Mouse (Mus musculus) ES-E14 (cell line): ENCODE measurements at regions not wholly inside any gene's neighbourhood (a gene's known extent, or its start where the extent isn't known, plus 50 kb on each side); places are given as distances from the start of the nearest gene placed in this dataset.

Experiments used
- HCFC1 ChIP-seq: IDR thresholded peaks from 2 replicates; pipeline ENCODE4 v1.6.1; 2012; ENCODE audit warnings: low read length, inconsistent platforms, borderline replicate concordance; ENCODE audit not compliant: insufficient read depth
- ZC3H11A ChIP-seq: IDR thresholded peaks from 2 replicates; pipeline ENCODE4 v1.6.1; 2012; ENCODE audit warnings: low read depth, mild to moderate bottlenecking, inconsistent platforms, low read length, borderline replicate concordance

DNA sequence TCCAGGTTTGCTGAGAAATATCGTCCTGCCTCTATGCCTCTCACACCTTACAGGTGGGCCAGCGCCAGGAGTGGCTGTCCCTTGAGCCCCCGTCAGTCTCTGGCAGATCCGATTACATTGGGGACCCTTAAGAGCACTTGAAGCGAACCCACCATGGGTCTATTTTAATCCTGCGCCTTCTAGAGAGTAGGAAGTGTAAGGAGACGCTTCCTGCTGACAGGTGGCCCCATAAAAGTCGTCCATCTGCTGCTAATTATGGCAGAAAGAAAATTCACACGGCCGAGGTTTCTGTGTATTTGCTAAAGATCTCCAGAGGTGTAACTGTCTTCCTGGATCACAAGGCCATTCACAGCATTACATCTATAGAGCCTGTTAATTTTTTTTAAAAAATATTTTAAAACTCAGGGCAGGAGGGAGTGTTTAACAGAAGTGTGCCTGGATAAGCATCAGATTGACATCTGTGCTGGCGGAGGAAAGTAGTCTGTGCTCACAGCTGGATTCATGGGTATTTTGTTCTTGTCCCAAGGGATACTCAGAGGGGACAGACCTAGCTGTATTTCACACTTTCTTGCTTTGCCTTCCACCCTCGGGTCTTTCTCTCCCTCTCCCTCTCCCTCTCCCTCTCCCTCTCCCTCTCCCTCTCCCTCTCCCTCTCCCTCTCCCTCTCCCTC lies 394.9 kb downstream of the Vps13c start:
- TF ChIP-seq ZC3H11A, result no peak
- no peak for TF ChIP-seq HCFC1
